Mouse (Mus musculus): ENCODE results near the gene Wfikkn1.

DNA sequence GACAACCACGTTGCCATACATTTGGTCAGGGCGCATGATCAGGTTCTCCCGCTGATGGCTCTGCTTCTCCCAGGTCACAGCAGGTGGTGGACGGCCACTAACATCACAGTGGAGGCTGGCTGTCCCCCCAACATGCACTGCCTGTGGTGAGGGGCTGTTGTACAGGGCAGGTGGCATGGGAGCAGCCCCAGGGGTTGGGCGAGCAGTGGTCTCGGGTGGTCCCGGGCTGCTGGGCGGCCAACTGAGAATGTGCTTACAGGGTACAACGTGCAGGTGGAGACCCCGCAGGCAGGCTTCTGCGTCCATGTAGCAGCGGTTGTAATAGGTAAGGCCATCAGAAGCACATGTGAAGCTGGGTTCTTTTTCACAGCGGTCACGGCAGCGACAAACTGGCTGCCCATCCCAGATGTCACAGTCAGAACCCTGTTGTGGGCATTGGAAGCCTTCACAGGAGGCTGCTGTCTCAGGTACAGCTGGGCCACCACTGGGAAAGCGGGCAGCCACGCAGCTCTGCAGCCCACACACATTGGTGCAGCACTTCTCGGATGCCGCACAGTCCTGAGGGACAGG, 2.0 kb downstream of the Wfikkn1 start:
- TF ChIP-seq CTCF (IDR thresholded peaks at IDR 0.05; ENCODE audit: extremely low read depth, insufficient read depth, low read length): no peak
- no peak for TF ChIP-seq POLR2A (IDR thresholded peaks at IDR 0.05; ENCODE audit: extremely low read depth, insufficient read depth, low read length)

Data from cortical plate, adult 2 months (tissue).